Mouse (Mus musculus): Measurements from ENCODE around the gene Sox6. TPM values are rescaled to one million over a fixed set of nuclear protein-coding genes. Genes with fewer than 3 reads are reported as not detected.

Gene Sox6
- total and polyA plus RNA-seq, 3 experiments, result 0.09 to 1.3 (median 0.90) TPM

DNA sequence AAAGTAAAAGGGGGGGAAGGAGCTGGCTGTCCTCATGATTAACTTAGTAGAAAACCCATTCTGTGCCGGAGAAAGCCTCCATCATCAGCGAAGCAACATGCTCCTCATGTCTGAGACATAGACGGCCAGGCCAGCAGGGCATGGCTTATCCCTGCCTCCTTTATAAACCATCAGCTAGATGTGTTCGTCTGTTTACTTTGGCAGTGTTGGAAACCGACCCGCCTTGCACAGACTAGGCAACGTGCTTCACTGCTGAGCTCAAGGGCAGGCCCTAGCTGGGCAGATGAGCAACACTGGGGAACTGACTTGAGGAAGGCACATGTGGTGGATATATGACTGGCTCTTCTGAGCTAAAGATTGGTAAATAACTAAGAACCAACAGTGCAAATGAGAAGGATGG is 538.4 kb downstream of the Sox6 start:
- in situ Hi-C loops (cut with MboI; ENCODE audit: low pct_ligation_motif_present, low pct_unique_long_range_greater_than_20kb, low sequenced_read_pairs), result no loop called here
- Histone ChIP-seq H3K79me2 (replicated peaks; ENCODE audit: control insufficient read depth, extremely low read depth, insufficient read depth, poor library complexity, severe bottlenecking) (no peaks in the 10 kb centered on the region), H3K4me1 (ENCODE audit: control insufficient read depth in 1 of 2, insufficient read depth in 2 of 2) (no peaks in the 10 kb centered on the region), H3K4me3 (replicated peaks in 1 of 3; ENCODE audit: low read depth in 2 of 3, low read length in 2 of 3, poor library complexity in 1 of 3) (no peak overlapping the region), H3K36me3 (replicated peaks in 1 of 2; ENCODE audit: control insufficient read depth in 1 of 2, insufficient read depth in 1 of 2, low read length in 1 of 2) (no peaks in the 10 kb centered on the region), H3K9ac (ENCODE audit: insufficient read depth, low read depth) (no peak overlapping the region), H3K9me3 (replicated peaks; ENCODE audit: low read length) (no peaks in the 10 kb centered on the region), H3K4me2 (ENCODE audit: insufficient read depth, low read depth, poor library complexity, severe bottlenecking) (no peak overlapping the region), H3K27me3 (replicated peaks) (no peaks in the 10 kb centered on the region), H3K27ac (ENCODE audit: insufficient read depth, low read depth) (no peak overlapping the region)
- dilution Hi-C loops (cut with MboI; ENCODE audit: extremely low pct_ligation_motif_present, extremely low pct_unique_long_range_greater_than_20kb, low sequenced_read_pairs), result no loop called here
- TF ChIP-seq IRF4 (IDR thresholded peaks at IDR 0.05; ENCODE audit: low read depth, low read length) (no peak), RAD21 (IDR thresholded peaks at IDR 0.05; ENCODE audit: low read depth, low read length) (no peak), SMC3 (IDR thresholded peaks at IDR 0.05; ENCODE audit: low read depth, low read length) (no peak), USF1 (IDR thresholded peaks at IDR 0.05; ENCODE audit: low read depth, low read length) (no peak), CHD1 (IDR thresholded peaks at IDR 0.05; ENCODE audit: low read depth, low read length) (no peak), ZNF384 (IDR thresholded peaks at IDR 0.05; ENCODE audit: low read depth, low read length) (no peak)
- no peak for DNase-seq (ENCODE audit: extremely low read depth)

DNA sequence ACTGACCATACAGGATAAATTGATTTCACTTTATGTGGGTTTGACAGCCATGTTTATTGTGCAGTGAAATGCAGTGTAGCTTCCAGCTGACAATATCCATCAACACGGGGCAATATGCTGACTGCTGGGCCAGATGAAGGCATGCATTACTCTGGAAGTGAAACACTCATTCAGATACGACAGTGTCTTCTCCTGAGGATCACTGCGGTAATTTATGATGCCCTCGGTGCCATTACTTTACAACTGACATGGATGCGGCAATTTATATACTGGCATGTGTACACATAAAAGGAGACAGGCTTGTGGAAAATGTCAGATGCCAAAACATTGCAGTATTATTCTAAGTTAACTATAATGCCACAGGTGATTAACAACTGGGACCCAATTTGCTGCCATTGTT is 546.9 kb downstream of the Sox6 start:
- no peak overlapping the region for H3K9ac ChIP-seq (ENCODE audit: insufficient read depth, low read depth)
- in situ Hi-C loops (cut with MboI; ENCODE audit: low pct_ligation_motif_present, low pct_unique_long_range_greater_than_20kb, low sequenced_read_pairs), result no loop called here
- H3K4me2 ChIP-seq (ENCODE audit: insufficient read depth, low read depth, poor library complexity, severe bottlenecking), result no peak overlapping the region
- H3K4me1 ChIP-seq (ENCODE audit: control insufficient read depth in 1 of 2, insufficient read depth in 2 of 2), result peaks cover 0 to 3% of the 10 kb centered on the region in 2 experiments; a peak in 1 of 4 replicates
- no peaks in the 10 kb centered on the region for H3K79me2 ChIP-seq (replicated peaks; ENCODE audit: control insufficient read depth, extremely low read depth, insufficient read depth, poor library complexity, severe bottlenecking)
- H3K36me3 ChIP-seq (replicated peaks in 1 of 2; ENCODE audit: control insufficient read depth in 1 of 2, insufficient read depth in 1 of 2, low read length in 1 of 2), result no peaks in the 10 kb centered on the region
- H3K27ac ChIP-seq (ENCODE audit: insufficient read depth, low read depth), result no peak overlapping the region
- dilution Hi-C loops (cut with MboI; ENCODE audit: extremely low pct_ligation_motif_present, extremely low pct_unique_long_range_greater_than_20kb, low sequenced_read_pairs), result no loop called here
- H3K27me3 ChIP-seq (replicated peaks), result no peaks in the 10 kb centered on the region
- no peak for DNase-seq (ENCODE audit: extremely low read depth)
- no peak overlapping the region for H3K4me3 ChIP-seq (replicated peaks in 1 of 3; ENCODE audit: low read depth in 2 of 3, low read length in 2 of 3, poor library complexity in 1 of 3)
- TF ChIP-seq USF2 (conservative IDR thresholded peaks at IDR 0.05; ENCODE audit: low read depth, low read length) (no peak), CHD2 (IDR thresholded peaks at IDR 0.05; ENCODE audit: low read length) (no peak), SMC3 (IDR thresholded peaks at IDR 0.05; ENCODE audit: low read depth, low read length) (no peak), RAD21 (IDR thresholded peaks at IDR 0.05; ENCODE audit: low read depth, low read length) (no peak), E2F4 (IDR thresholded peaks at IDR 0.05; ENCODE audit: insufficient replicate concordance, low read depth, low read length) (no peak), TBP (conservative IDR thresholded peaks at IDR 0.05; ENCODE audit: low read depth, low read length) (no peak), MAZ (IDR thresholded peaks at IDR 0.05; ENCODE audit: low read depth, low read length) (no peak), IRF4 (IDR thresholded peaks at IDR 0.05; ENCODE audit: low read depth, low read length) (no peak), CHD1 (IDR thresholded peaks at IDR 0.05; ENCODE audit: low read depth, low read length) (no peak), MAX (IDR thresholded peaks at IDR 0.05; ENCODE audit: low read length) (no peak), NRF1 (IDR thresholded peaks at IDR 0.05; ENCODE audit: low read depth, low read length) (no peak), POLR2AphosphoS2 (IDR thresholded peaks at IDR 0.05; ENCODE audit: low read depth, low read length) (no peak), BHLHE40 (IDR thresholded peaks at IDR 0.05; ENCODE audit: low read depth, low read length) (no peak)
- H3K9me3 ChIP-seq (replicated peaks; ENCODE audit: low read length), result no peaks in the 10 kb centered on the region
